8 mouse cellular contexts compared by ENCODE assay signal in the genomic region with DNA sequence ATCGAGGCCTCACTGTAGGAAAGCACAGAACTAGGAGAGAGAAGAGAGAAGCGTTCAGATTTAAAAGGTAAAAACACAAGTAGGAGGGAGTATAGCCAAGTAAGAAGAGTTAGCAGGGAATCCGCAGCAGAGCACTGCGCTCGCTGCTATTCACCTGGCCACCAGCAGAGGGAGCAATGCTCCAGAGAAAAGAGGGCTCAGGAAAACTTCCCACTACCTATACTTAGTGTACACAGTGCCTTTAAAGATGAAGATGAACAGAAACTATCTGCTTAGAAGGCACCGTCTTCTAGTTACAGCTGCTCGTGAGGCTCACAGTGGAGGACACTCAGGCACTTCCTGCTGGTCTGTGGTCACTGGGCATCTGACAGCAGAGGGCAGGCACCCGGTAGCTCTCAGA. TPM values are rescaled to one million over a fixed set of nuclear protein-coding genes. Genes with fewer than 3 reads are reported as not detected.
DNase-seq lines count a peak whose midpoint lies in the region; ATAC-seq lines count a peak whose summit lies in the region.

No protein-coding gene starts in this region.

- DNase-seq in A20 (ENCODE audit: low read depth, low spot score), result peak; percentile 68
- peak; percentile 67 for DNase-seq in T-cell, adult 2 months (ENCODE audit: low spot score)
- DNase-seq in cerebellum, postnatal 36 days, result peak; percentile 73 to 76
- peak; percentile 57 for DNase-seq in gastrocnemius, postnatal 14 days
- DNase-seq in liver, embryonic 11.5 days (ENCODE audit: low spot score), result peak; percentile 53
- peak; percentile 45 for DNase-seq in testis, postnatal 14 days (ENCODE audit: low spot score)

- H3K4me1 ChIP-seq in kidney, embryonic 14.5 days (ENCODE audit: control insufficient read depth, insufficient read depth, low read length), result no peaks in the 10 kb centered on the region
- no peaks in the 10 kb centered on the region for H3K4me1 ChIP-seq in liver, embryonic 11.5 days (replicated peaks; ENCODE audit: control insufficient read depth, insufficient read depth, low read length)
- H3K4me1 ChIP-seq in neural tube, embryonic 13.5 days (replicated peaks), result no peaks in the 10 kb centered on the region

- H3K4me2 ChIP-seq in kidney, embryonic 14.5 days (replicated peaks; ENCODE audit: low read depth, low read length), result no peak overlapping the region
- no peak overlapping the region for H3K4me2 ChIP-seq in liver, embryonic 11.5 days
- no peak overlapping the region for H3K4me2 ChIP-seq in neural tube, embryonic 13.5 days

- no peak overlapping the region for H3K9ac ChIP-seq in kidney, embryonic 14.5 days (ENCODE audit: low read depth, low read length)
- H3K9ac ChIP-seq in liver, embryonic 11.5 days (ENCODE audit: low read depth, low read length), result no peak overlapping the region
- H3K9ac ChIP-seq in neural tube, embryonic 13.5 days, result no peak overlapping the region

- no peak overlapping the region for H3K27ac ChIP-seq in kidney, embryonic 14.5 days (ENCODE audit: low read depth, low read length)
- H3K27ac ChIP-seq in liver, embryonic 11.5 days (ENCODE audit: low read depth, low read length), result no peak overlapping the region
- no peak overlapping the region for H3K27ac ChIP-seq in neural tube, embryonic 13.5 days (replicated peaks)

- intact Hi-C loops in gastrocnemius, postnatal 14 days (cut with DNase I; ENCODE audit: low total_unique reads), result no loop called here

- no peak overlapping the region for H3K4me3 ChIP-seq in kidney, embryonic 14.5 days (ENCODE audit: low read length)
- H3K4me3 ChIP-seq in liver, embryonic 11.5 days (ENCODE audit: low read depth, low read length), result no peak overlapping the region
- H3K4me3 ChIP-seq in neural tube, embryonic 13.5 days, result no peak overlapping the region

- 31% methylated on average over 8 of the region's 8 CpGs for WGBS in kidney, embryonic 14.5 days
- WGBS in liver, embryonic 11.5 days, result 28% methylated on average over 8 of the region's 8 CpGs
- 29% methylated on average over 8 of the region's 8 CpGs for WGBS in neural tube, embryonic 13.5 days

- H3K36me3 ChIP-seq in kidney, embryonic 14.5 days (ENCODE audit: control insufficient read depth, insufficient read depth, low read length), result peaks cover 86% of the 10 kb centered on the region
- H3K36me3 ChIP-seq in liver, embryonic 11.5 days (ENCODE audit: control insufficient read depth, insufficient read depth, low read length), result peaks cover 15% of the 10 kb centered on the region
- peaks cover 78% of the 10 kb centered on the region for H3K36me3 ChIP-seq in neural tube, embryonic 13.5 days

- H3K9me3 ChIP-seq in kidney, embryonic 14.5 days (ENCODE audit: control insufficient read depth, low read length), result no peaks in the 10 kb centered on the region
- H3K9me3 ChIP-seq in liver, embryonic 11.5 days (ENCODE audit: control insufficient read depth, low read length), result no peaks in the 10 kb centered on the region
- no peaks in the 10 kb centered on the region for H3K9me3 ChIP-seq in neural tube, embryonic 13.5 days

- ATAC-seq in kidney, embryonic 14.5 days (ENCODE audit: low FRiP score, low TSS enrichment), result 0 out of 2 replicates have a peak, but pooled peaks have one; percentile 36
- 0 out of 2 replicates have a peak, but pooled peaks have one; percentile 54 for ATAC-seq in liver, embryonic 11.5 days (replicated peaks; ENCODE audit: low FRiP score)
- ATAC-seq in neural tube, embryonic 13.5 days (ENCODE audit: low read depth), result peak; percentile 67; the same call in 1 of the 2 replicates

- H3K27me3 ChIP-seq in kidney, embryonic 14.5 days (ENCODE audit: control insufficient read depth, insufficient read depth, low read length), result no peaks in the 10 kb centered on the region
- H3K27me3 ChIP-seq in liver, embryonic 11.5 days (replicated peaks; ENCODE audit: control insufficient read depth, insufficient read depth, low read length), result no peaks in the 10 kb centered on the region
- H3K27me3 ChIP-seq in neural tube, embryonic 13.5 days, result no peaks in the 10 kb centered on the region

RNA-seq across cellular contexts. Expression of a gene that starts 41.0 kb away (rescaled TPM):
- 10 to 100 TPM; 14.7 to 15.3 TPM for total RNA-seq in gastrocnemius, postnatal 14 days (2021)
- 21.1 and 27.3 TPM in 2 replicates for polyA plus RNA-seq in kidney, embryonic 14.5 days (2014; fragmentation: Nextera tagmentation; extraction: Ambion mirVana)
- 13.1 and 16.6 TPM in 2 replicates for polyA plus RNA-seq in liver, embryonic 11.5 days (2014; fragmentation: Nextera tagmentation; extraction: Ambion mirVana)
- 17.3 and 18.6 TPM in 2 replicates for polyA plus RNA-seq in neural tube, embryonic 13.5 days (2015; fragmentation: Nextera tagmentation; extraction: Ambion mirVana)
